Mouse (Mus musculus) stomach, postnatal 0 days (tissue): Measurements from ENCODE around the gene Rps24. TPM values are rescaled to one million over a fixed set of nuclear protein-coding genes. Genes with fewer than 3 reads are reported as not detected.

ENCODE experiments used
- ATAC-seq: fragments of 200-750 bp; cut with Nextera tagmentation; 2 replicates; pipeline ENCODE4 v1.8.0; 2017; ENCODE audit not compliant: low FRiP score, low TSS enrichment
- DNase-seq: peaks from one replicate; pipeline ENCODE4 v3.0.0-alpha.2; 2016; ENCODE audit warnings: low spot score
- H3K27ac ChIP-seq: fragments of 300-500 bp; sonication (generic); replicated peaks from 2 replicates; pipeline ENCODE4 v1.5.1; 2014; ENCODE audit warnings: mild to moderate bottlenecking, control low read depth
- H3K27me3 ChIP-seq: fragments of 300-500 bp; sonication (generic); 2 replicates; pipeline ENCODE4 v1.6.1; 2014; ENCODE audit warnings: low read length; ENCODE audit not compliant: control insufficient read depth, insufficient read depth
- H3K36me3 ChIP-seq: fragments of 300-500 bp; sonication (generic); 2 replicates; pipeline ENCODE4 v1.6.1; 2014; ENCODE audit warnings: low read length, mixed read lengths; ENCODE audit not compliant: control insufficient read depth, insufficient read depth
- H3K4me1 ChIP-seq: fragments of 300-500 bp; sonication (generic); replicated peaks from 2 replicates; pipeline ENCODE4 v1.6.1; 2014; ENCODE audit warnings: antibody characterized with exemption; ENCODE audit not compliant: control insufficient read depth, insufficient read depth
- H3K4me2 ChIP-seq: fragments of 300-500 bp; sonication (generic); replicated peaks from 2 replicates; pipeline ENCODE4 v1.6.1; 2014; ENCODE audit warnings: low read depth, mild to moderate bottlenecking, control low read depth, moderate library complexity
- H3K4me3 ChIP-seq: fragments of 300-500 bp; sonication (generic); 2 replicates; pipeline ENCODE4 v1.5.1; 2014; ENCODE audit warnings: low read depth, low read length, control low read depth
- H3K9ac ChIP-seq: fragments of 300-500 bp; sonication (generic); 2 replicates; pipeline ENCODE4 v1.6.1; 2014; ENCODE audit warnings: mild to moderate bottlenecking, low read length, control low read depth, mixed read lengths
- H3K9me3 ChIP-seq: fragments of 300-500 bp; sonication (generic); 2 replicates; pipeline ENCODE4 v1.6.1; 2016; ENCODE audit warnings: low read length; ENCODE audit not compliant: control insufficient read depth
- CTCF ChIP-seq: IDR thresholded peaks from 2 replicates; pipeline ENCODE4 v1.5.1; 2016; ENCODE audit warnings: antibody characterized with exemption, low read depth, mild to moderate bottlenecking, moderate library complexity
- EP300 ChIP-seq: optimal IDR thresholded peaks from 2 replicates; pipeline ENCODE3; 2016; ENCODE audit warnings: antibody characterized with exemption
- WGBS: fragments of 180-500 bp; shearing (Covaris S2); extraction: QIAGEN DNeasy Blood & Tissue Kit; methylation state at CpG from one replicate; pipeline ENCODE4 v1.1.7; 2014; 5-methylcytosine and 5-hydroxymethylcytosine counted together
- polyA plus RNA-seq: library from polyadenylated mRNA; unstranded; fragments of >200 nt; fragmentation: Nextera tagmentation; extraction: Ambion mirVana; gene quantifications from 2 replicates; pipeline ENCODE4 v1.2.1, GENCODE M21; 2015

Rps24 gene
- polyA plus RNA-seq, 1 experiment from 2014 or later = 1,112 TPM

GRCm38 (mm10) chr14:24498561-24499255, 11.8 kb downstream of the Rps24 start:
- no peaks in the 10 kb centered on the region for H3K4me1 ChIP-seq
- WGBS = 61% methylated on average over 5 of the region's 5 CpGs
- H3K36me3 ChIP-seq = peaks cover 31% of the 10 kb centered on the region

GRCm38 (mm10) chr14:24499478-24499877, 12.6 kb downstream of the Rps24 start:
- Histone ChIP-seq H3K9ac (no peak overlapping the region), H3K4me1 (no peaks in the 10 kb centered on the region), H3K27ac (no peak overlapping the region), H3K4me3 (no peak overlapping the region), H3K4me2 (no peak overlapping the region), H3K36me3 (peaks cover 27% of the 10 kb centered on the region), H3K9me3 (no peaks in the 10 kb centered on the region), H3K27me3 (no peaks in the 10 kb centered on the region)
- ATAC-seq (no peak), DNase-seq (no peak)
- TF ChIP-seq CTCF = no peak
- TF ChIP-seq EP300 = no peak
- WGBS = 28% methylated on average over 9 of the region's 9 CpGs

More at GRCm38 (mm10) chr14:24498561-24499255, 11.8 kb downstream of the Rps24 start:
- TF ChIP-seq CTCF (no peak), EP300 (no peak)
- ATAC-seq = no peak
- Histone ChIP-seq H3K9me3 (no peaks in the 10 kb centered on the region), H3K4me2 (no peak overlapping the region), H3K27ac (no peak overlapping the region), H3K27me3 (no peaks in the 10 kb centered on the region), H3K4me3 (no peak overlapping the region), H3K9ac (no peak overlapping the region)
- no peak for DNase-seq

- 14% methylated on average over 18 of the region's 18 CpGs for WGBS
These were observed 13.3 kb downstream of the Rps24 start for GRCm38 (mm10) chr14:24500091-24500844.

GRCm38 (mm10) chr14:24500845-24501186, 13.9 kb downstream of the Rps24 start:
- Histone ChIP-seq H3K4me1 (no peaks in the 10 kb centered on the region), H3K27ac (peak overlapping the region; percentile 49), H3K9ac (no peak overlapping the region), H3K27me3 (no peaks in the 10 kb centered on the region), H3K36me3 (peaks cover 21% of the 10 kb centered on the region), H3K4me2 (peak overlapping the region; percentile 35), H3K9me3 (no peaks in the 10 kb centered on the region), H3K4me3 (no peak overlapping the region)
- ATAC-seq = no peak; the same call in 1 of the 2 replicates
- DNase-seq = no peak
- no peak for TF ChIP-seq CTCF
- TF ChIP-seq EP300 = no peak
- 14% methylated on average over 8 of the region's 8 CpGs for WGBS

More at GRCm38 (mm10) chr14:24500091-24500844, 13.3 kb downstream of the Rps24 start:
- Histone ChIP-seq H3K9me3 (no peaks in the 10 kb centered on the region), H3K4me1 (no peaks in the 10 kb centered on the region), H3K27ac (peak overlapping the region; percentile 49; the same call in 1 of the 2 replicates), H3K4me2 (peak overlapping the region; percentile 35), H3K27me3 (no peaks in the 10 kb centered on the region), H3K4me3 (no peak overlapping the region), H3K36me3 (peaks cover 21% of the 10 kb centered on the region), H3K9ac (no peak overlapping the region)
- peak; percentile 96 for TF ChIP-seq CTCF
- TF ChIP-seq EP300 = no peak
- peak; percentile 64 for ATAC-seq
- peak; percentile 89 for DNase-seq

- Histone ChIP-seq H3K9ac (0 out of 2 replicates have a peak overlapping the region, but pooled peaks have one; percentile 8), H3K4me3 (no peak overlapping the region), H3K36me3 (peaks cover 19% of the 10 kb centered on the region), H3K9me3 (no peaks in the 10 kb centered on the region), H3K4me2 (no peak overlapping the region), H3K27me3 (no peaks in the 10 kb centered on the region), H3K4me1 (no peaks in the 10 kb centered on the region), H3K27ac (peak overlapping the region; percentile 49)
- TF ChIP-seq EP300 = no peak
- TF ChIP-seq CTCF = no peak
- 55% methylated on average over 4 of the region's 4 CpGs for WGBS
- ATAC-seq (no peak), DNase-seq (no peak)
These were observed 14.3 kb downstream of the Rps24 start for GRCm38 (mm10) chr14:24501256-24501655.
